Mouse (Mus musculus): ENCODE measurements around the gene Mucl1. TPM values are rescaled to one million over a fixed set of nuclear protein-coding genes. Genes with fewer than 3 reads are reported as not detected.
"Not testable (repeated sequence)": the region's sequence is repeated elsewhere in the genome, so short reads cannot be mapped to it uniquely, and the experiment has no call there.

Mucl1 gene
- polyA plus RNA-seq (2014; fragmentation: Nextera tagmentation; extraction: Ambion mirVana) = not detected in 2 replicates

DNA sequence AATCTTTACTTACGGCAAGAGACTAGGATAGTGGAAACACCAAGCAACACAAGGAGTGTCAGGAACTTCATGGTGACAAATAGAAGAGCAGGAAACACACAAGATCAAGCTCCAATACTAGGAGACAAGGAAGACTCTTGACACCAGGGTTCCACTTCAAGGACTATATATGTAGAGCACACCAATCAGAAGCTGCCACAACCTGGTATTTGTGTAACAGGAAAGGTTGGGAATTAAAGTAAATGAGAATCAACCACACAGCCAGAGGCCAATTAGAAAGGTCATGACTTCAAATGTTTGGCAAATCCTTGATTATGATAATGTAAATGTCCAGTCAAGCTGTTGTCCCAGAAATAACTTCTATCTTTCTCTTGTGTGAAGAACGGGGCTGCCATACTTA is at the start of gene Mucl1:
TSS of gene Mucl1 (minus strand) at position 101 of the 400 bp plus-strand sequence.
- Histone ChIP-seq H3K4me3 (ENCODE audit: low read depth, low read length) (no peak within 1 kb of the TSS), H3K27me3 (ENCODE audit: control insufficient read depth, insufficient read depth, low read length) (no peaks in the 10 kb centered on the region), H3K36me3 (ENCODE audit: control insufficient read depth, insufficient read depth, low read length) (no peaks in the 10 kb centered on the region), H3K9ac (replicated peaks; ENCODE audit: low read depth, low read length) (no peak within 1 kb of the TSS), H3K9me3 (ENCODE audit: control insufficient read depth, low read length) (no peaks in the 10 kb centered on the region), H3K4me1 (ENCODE audit: control insufficient read depth, insufficient read depth, low read length) (no peaks in the 10 kb centered on the region), H3K27ac (ENCODE audit: low read depth, low read length) (no peak within 1 kb of the TSS), H3K4me2 (ENCODE audit: low read depth, low read length) (no peak within 1 kb of the TSS)
- WGBS = 93% methylated on average over 2 of the region's 2 CpGs
- ATAC-seq (ENCODE audit: low read depth) = no peak

DNA sequence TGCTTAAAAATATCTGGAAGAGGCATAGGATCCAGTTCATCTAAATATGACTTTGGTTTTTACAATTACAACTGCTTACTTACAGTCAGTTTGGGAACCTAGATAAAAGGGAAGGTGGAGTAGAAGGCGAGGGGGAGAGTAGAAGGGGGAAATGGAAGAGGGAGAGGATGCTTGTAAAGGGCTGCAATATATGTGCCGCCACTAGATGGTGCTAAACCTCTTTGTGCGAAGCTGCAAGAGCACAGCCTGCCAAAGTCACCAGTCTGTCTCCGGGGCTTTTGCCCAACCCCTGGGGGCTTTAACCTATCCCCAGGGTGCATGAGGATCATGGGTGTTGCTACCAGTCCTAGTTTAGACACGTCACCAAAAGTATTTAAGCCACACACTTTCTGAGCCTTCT is 11.6 kb upstream of the Mucl1 start:
- H3K4me2 ChIP-seq (ENCODE audit: low read depth, low read length); ATAC-seq (ENCODE audit: low read depth); H3K9ac ChIP-seq (replicated peaks; ENCODE audit: low read depth, low read length); H3K9me3 ChIP-seq (ENCODE audit: control insufficient read depth, low read length); H3K36me3 ChIP-seq (ENCODE audit: control insufficient read depth, insufficient read depth, low read length); H3K4me1 ChIP-seq (ENCODE audit: control insufficient read depth, insufficient read depth, low read length); H3K27ac ChIP-seq (ENCODE audit: low read depth, low read length); H3K27me3 ChIP-seq (ENCODE audit: control insufficient read depth, insufficient read depth, low read length); H3K4me3 ChIP-seq (ENCODE audit: low read depth, low read length): not testable (repeated sequence)
- 9% methylated on average over 5 of the region's 5 CpGs for WGBS

DNA sequence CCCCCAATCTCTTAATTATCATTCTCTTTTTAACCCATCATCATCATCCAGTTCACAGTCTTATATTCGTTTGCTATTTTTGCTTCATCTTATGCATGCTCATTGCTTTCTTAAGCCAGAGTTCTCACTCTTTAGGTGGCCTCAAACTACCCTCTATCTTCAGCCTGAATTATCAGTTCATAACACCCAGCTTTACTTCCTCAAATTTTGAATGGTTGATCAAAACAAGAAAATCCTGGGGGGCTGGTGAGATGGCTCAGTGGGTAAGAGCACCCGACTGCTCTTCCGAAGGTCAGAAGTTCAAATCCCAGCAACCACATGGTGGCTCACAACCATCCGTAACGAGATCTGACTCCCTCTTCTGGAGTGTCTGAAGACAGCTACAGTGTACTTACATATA is 38.4 kb downstream of the Mucl1 start:
- WGBS = 89% methylated on average over 3 of the region's 5 CpGs
- H3K27me3 ChIP-seq (ENCODE audit: control insufficient read depth, insufficient read depth, low read length); H3K4me2 ChIP-seq (ENCODE audit: low read depth, low read length); H3K27ac ChIP-seq (ENCODE audit: low read depth, low read length); ATAC-seq (ENCODE audit: low read depth); H3K36me3 ChIP-seq (ENCODE audit: control insufficient read depth, insufficient read depth, low read length); H3K4me1 ChIP-seq (ENCODE audit: control insufficient read depth, insufficient read depth, low read length); H3K9me3 ChIP-seq (ENCODE audit: control insufficient read depth, low read length); H3K4me3 ChIP-seq (ENCODE audit: low read depth, low read length); H3K9ac ChIP-seq (replicated peaks; ENCODE audit: low read depth, low read length): not testable (repeated sequence)

Other genes starting within 250 kb of the Mucl1 start
- 98.6 and 110 TPM in 2 replicates for gene Ppp1r1a, start 217.5 kb downstream of the Mucl1 start, polyA plus RNA-seq (2014; fragmentation: Nextera tagmentation; extraction: Ambion mirVana)
- not detected in 2 replicates for gene Glycam1, start 190.4 kb downstream of the Mucl1 start, polyA plus RNA-seq (2014; fragmentation: Nextera tagmentation; extraction: Ambion mirVana)
- gene Mucl2, start 143.8 kb upstream of the Mucl1 start, polyA plus RNA-seq (2014; fragmentation: Nextera tagmentation; extraction: Ambion mirVana) = not detected in 2 replicates

Data from neural tube, embryonic 14.5 days (tissue).